Comparison of ENCODE assay signal across 8 mouse cellular contexts in the genomic region with DNA sequence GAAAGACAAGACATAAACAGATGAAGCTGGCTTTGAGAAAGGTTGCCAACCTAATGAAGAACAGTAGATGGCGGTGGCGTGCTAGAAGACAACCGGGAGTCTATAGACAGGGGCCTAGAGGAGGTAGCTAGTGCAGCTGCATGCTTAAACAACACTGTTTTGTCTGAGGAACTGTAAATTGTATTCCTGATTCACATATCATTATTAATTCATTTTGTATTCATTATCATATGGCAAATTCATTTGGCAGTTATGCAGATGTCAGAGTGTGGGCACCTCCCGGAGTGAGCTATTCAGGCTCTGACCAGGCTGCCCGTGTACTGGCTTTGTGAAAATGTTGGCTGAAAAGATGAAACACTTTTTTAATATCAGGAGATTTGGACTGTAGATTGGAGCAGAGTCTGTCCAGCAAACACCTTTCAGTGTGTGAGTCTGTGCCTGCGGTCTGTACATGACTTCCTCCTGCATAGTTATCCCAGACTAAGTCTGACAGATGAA.
A peak's percentile ranks its signal among the peaks of the same experiment; 100 is the strongest.
DNase-seq lines count a peak whose midpoint lies in the region; ATAC-seq and TF ChIP-seq lines count a peak whose summit lies in the region.

No protein-coding gene starts in this region.

- no peak for TF ChIP-seq POLR2A in cerebellum, adult 2 months (IDR thresholded peaks at IDR 0.05; ENCODE audit: borderline replicate concordance, insufficient read depth, low read length)
- TF ChIP-seq POLR2A in limb, embryonic 14.5 days (IDR thresholded peaks at IDR 0.05; ENCODE audit: borderline replicate concordance, extremely low read depth, insufficient read depth, insufficient read length), result no peak

- no peak overlapping the region for H3K9ac ChIP-seq in kidney, postnatal 0 days (ENCODE audit: low read depth, low read length)
- no peak overlapping the region for H3K9ac ChIP-seq in limb, embryonic 14.5 days (ENCODE audit: low read depth, low read length, severe bottlenecking)

- no peaks in the 10 kb centered on the region for H3K27me3 ChIP-seq in cerebellum, adult 2 months (ENCODE audit: control insufficient read depth, insufficient read depth, low read length)
- H3K27me3 ChIP-seq in kidney, postnatal 0 days (ENCODE audit: insufficient read depth, low read length), result no peaks in the 10 kb centered on the region
- H3K27me3 ChIP-seq in limb, embryonic 14.5 days (ENCODE audit: control insufficient read depth, insufficient read depth, low read length), result no peaks in the 10 kb centered on the region

- H3K27ac ChIP-seq in gastrocnemius, adult 2 months, result no peak overlapping the region
- H3K27ac ChIP-seq in cerebellum, adult 2 months (ENCODE audit: insufficient read depth, low read length), result no peak overlapping the region
- H3K27ac ChIP-seq in kidney, postnatal 0 days, result no peak overlapping the region
- H3K27ac ChIP-seq in limb, embryonic 14.5 days (replicated peaks; ENCODE audit: low read depth, low read length), result no peak overlapping the region

- intact Hi-C loops in gastrocnemius, adult 2 months (cut with DNase I), result no loop called here
- intact Hi-C loops in gastrocnemius, postnatal 36 days (cut with DNase I), result loop anchor here (5.0 kb wide), 1 partner anchor 540 kb away; no protein-coding TSS in a partner anchor

- 19% methylated on average over 6 of the region's 6 CpGs for WGBS in cerebellum, adult 2 months
- 45% methylated on average over 6 of the region's 6 CpGs for WGBS in kidney, postnatal 0 days
- WGBS in limb, embryonic 14.5 days, result 40% methylated on average over 6 of the region's 6 CpGs

- TF ChIP-seq CTCF in gastrocnemius, adult 2 months (IDR thresholded peaks at IDR 0.05), result peak; percentile 72
- TF ChIP-seq CTCF in cerebellum, adult 2 months (IDR thresholded peaks at IDR 0.05; ENCODE audit: borderline replicate concordance, insufficient read depth, low read depth, low read length), result peak; percentile 47; the same call in 1 of the 2 replicates
- TF ChIP-seq CTCF in kidney, postnatal 0 days (IDR thresholded peaks at IDR 0.05; ENCODE audit: low read depth), result peak; percentile 81

- ATAC-seq in frontal cortex, adult (ENCODE audit: low TSS enrichment), result peak; percentile 91
- no peak for ATAC-seq in kidney, postnatal 0 days (replicated peaks; ENCODE audit: low FRiP score, low read depth)
- ATAC-seq in limb, embryonic 14.5 days (ENCODE audit: low FRiP score, low read depth), result peak; percentile 74; the same call in 1 of the 2 replicates
- no peak for ATAC-seq in erythroid progenitor cell, adult 5-6 weeks (replicated peaks; ENCODE audit: low FRiP score, poor library complexity, severe bottlenecking)

- no peaks in the 10 kb centered on the region for H3K4me1 ChIP-seq in cerebellum, adult 2 months (ENCODE audit: control insufficient read depth, insufficient read depth, low read length)
- no peaks in the 10 kb centered on the region for H3K4me1 ChIP-seq in kidney, postnatal 0 days (replicated peaks; ENCODE audit: insufficient read depth, low read length)
- no peaks in the 10 kb centered on the region for H3K4me1 ChIP-seq in limb, embryonic 14.5 days (ENCODE audit: control insufficient read depth, insufficient read depth, low read length)

- H3K9me3 ChIP-seq in kidney, postnatal 0 days (replicated peaks; ENCODE audit: low read length), result no peaks in the 10 kb centered on the region
- H3K9me3 ChIP-seq in limb, embryonic 14.5 days (ENCODE audit: control insufficient read depth, low read length), result no peaks in the 10 kb centered on the region

- H3K36me3 ChIP-seq in kidney, postnatal 0 days (ENCODE audit: insufficient read depth, low read length), result no peaks in the 10 kb centered on the region
- H3K36me3 ChIP-seq in limb, embryonic 14.5 days (ENCODE audit: control insufficient read depth, insufficient read depth, low read length), result no peaks in the 10 kb centered on the region

- no peak overlapping the region for H3K4me3 ChIP-seq in gastrocnemius, adult 2 months
- H3K4me3 ChIP-seq in cerebellum, adult 2 months (replicated peaks; ENCODE audit: insufficient read depth, low read depth, low read length), result no peak overlapping the region
- no peak overlapping the region for H3K4me3 ChIP-seq in kidney, postnatal 0 days (replicated peaks; ENCODE audit: low read depth, low read length)
- H3K4me3 ChIP-seq in limb, embryonic 14.5 days (replicated peaks; ENCODE audit: low read length), result no peak overlapping the region

- DNase-seq in gastrocnemius, adult 2 months, result peak; percentile 16
- no peak for DNase-seq in gastrocnemius, postnatal 36 days
- DNase-seq in cerebellum, adult 2 months, result peak; percentile 12 to 17
- peak; percentile 84 for DNase-seq in kidney, postnatal 0 days (ENCODE audit: low spot score)
- DNase-seq in limb, embryonic 14.5 days (ENCODE audit: low spot score), result peak; percentile 77
- peak; percentile 84 for DNase-seq in retina, postnatal 1 day

- no peak overlapping the region for H3K4me2 ChIP-seq in kidney, postnatal 0 days (ENCODE audit: low read length)
- no peak overlapping the region for H3K4me2 ChIP-seq in limb, embryonic 14.5 days (replicated peaks; ENCODE audit: low read depth, low read length, severe bottlenecking)

Comparison
In these comparisons a context has a peak if more than half of its experiments do, and no peak if none do; other contexts are left out.
1. DNase-seq: peak in gastrocnemius, adult 2 months (single experiment), cerebellum, adult 2 months (2 of 2), kidney, postnatal 0 days (single experiment), limb, embryonic 14.5 days (single experiment) and retina, postnatal 1 day (single experiment); none in gastrocnemius, postnatal 36 days (0 of 2).
2. ATAC-seq: peak in frontal cortex, adult (single experiment) and limb, embryonic 14.5 days (single experiment); none in kidney, postnatal 0 days (single experiment) and erythroid progenitor cell, adult 5-6 weeks (single experiment).
3. Peak in every context shown above with its lines, with median percentiles within 50 percentile points of each other: CTCF ChIP-seq.